Mouse (Mus musculus): ENCODE results near the gene Ppp1r2. TPM values are rescaled to one million over a fixed set of nuclear protein-coding genes. Genes with fewer than 3 reads are reported as not detected.

Gene Ppp1r2
- polyA plus RNA-seq, 1 experiment from 2014 or later, result 208 TPM

DNA sequence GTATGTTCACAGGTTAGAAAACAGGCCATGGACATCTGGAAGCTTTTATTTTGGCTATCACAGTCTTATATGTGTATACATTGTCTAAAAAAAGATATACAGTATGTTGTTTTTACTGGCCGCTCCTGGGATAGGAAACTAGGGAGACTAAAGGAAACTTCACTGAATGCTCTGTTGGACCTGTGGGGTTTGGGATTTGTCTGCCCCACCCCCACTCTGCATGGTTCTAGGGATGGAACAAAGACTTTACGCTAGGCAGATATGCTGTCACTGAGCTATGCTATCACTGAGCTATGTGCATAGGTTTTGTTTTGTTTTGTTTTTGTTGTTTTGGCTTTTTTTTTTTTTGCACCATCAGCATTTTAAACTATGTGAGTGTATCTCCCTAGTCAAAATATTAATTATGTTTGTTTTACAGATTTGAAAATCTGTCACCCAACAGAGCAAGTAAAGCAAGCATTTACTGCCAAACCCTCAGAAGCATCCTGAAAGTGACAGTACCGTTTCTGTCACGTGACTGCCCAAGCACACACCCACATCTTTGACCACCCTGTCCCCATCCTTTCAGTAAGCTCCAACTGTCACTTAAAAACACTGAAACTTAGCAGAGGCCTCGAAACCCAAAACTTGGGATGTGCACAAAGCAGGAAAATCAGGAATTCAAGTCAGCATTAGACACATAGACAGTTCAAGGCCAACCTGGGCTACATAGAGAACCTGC lies 30.3 kb upstream of the Ppp1r2 start:
- Histone ChIP-seq H3K27me3 (no peaks in the 10 kb centered on the region), H3K4me1 (replicated peaks) (peaks cover 15% of the 10 kb centered on the region), H3K4me3 (no peak overlapping the region), H3K27ac (replicated peaks) (no peak overlapping the region), H3K9ac (no peak overlapping the region), H3K9me3 (no peaks in the 10 kb centered on the region), H3K4me2 (no peak overlapping the region), H3K36me3 (no peaks in the 10 kb centered on the region)
- WGBS, result 75% methylated on average over 5 of the region's 5 CpGs
- no peak for ATAC-seq (ENCODE audit: low read depth)

DNA sequence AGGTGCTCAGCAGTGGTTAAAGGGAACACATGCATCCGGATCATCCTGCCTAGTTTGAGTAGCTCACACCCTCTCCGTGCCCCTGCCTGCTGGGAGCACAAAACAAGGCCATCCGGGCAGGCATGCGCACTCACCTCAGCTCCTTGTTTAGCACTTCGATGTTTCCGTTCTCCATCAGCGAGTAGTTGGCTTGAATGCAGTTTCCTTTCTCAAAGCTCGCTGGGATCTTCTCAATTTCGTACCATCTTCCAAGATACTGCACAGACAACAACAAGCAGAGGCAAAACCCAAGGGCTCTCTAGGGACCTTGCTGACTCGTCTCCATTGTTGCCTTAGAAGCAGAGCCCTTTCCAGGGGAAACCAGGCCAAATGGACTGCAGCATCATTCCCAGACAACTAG lies 28.2 kb upstream of the Ppp1r2 start:
- no peaks in the 10 kb centered on the region for H3K36me3 ChIP-seq
- peak overlapping the region; percentile 28; the same call in 1 of the 2 replicates for H3K27ac ChIP-seq (replicated peaks)
- no peaks in the 10 kb centered on the region for H3K27me3 ChIP-seq
- H3K4me2 ChIP-seq, result no peak overlapping the region
- peaks cover 33% of the 10 kb centered on the region for H3K4me1 ChIP-seq (replicated peaks)
- no peak overlapping the region for H3K4me3 ChIP-seq
- no peak overlapping the region for H3K9ac ChIP-seq
- WGBS, result 63% methylated on average over 10 of the region's 10 CpGs
- H3K9me3 ChIP-seq, result no peaks in the 10 kb centered on the region
- no peak for ATAC-seq (ENCODE audit: low read depth)

DNA sequence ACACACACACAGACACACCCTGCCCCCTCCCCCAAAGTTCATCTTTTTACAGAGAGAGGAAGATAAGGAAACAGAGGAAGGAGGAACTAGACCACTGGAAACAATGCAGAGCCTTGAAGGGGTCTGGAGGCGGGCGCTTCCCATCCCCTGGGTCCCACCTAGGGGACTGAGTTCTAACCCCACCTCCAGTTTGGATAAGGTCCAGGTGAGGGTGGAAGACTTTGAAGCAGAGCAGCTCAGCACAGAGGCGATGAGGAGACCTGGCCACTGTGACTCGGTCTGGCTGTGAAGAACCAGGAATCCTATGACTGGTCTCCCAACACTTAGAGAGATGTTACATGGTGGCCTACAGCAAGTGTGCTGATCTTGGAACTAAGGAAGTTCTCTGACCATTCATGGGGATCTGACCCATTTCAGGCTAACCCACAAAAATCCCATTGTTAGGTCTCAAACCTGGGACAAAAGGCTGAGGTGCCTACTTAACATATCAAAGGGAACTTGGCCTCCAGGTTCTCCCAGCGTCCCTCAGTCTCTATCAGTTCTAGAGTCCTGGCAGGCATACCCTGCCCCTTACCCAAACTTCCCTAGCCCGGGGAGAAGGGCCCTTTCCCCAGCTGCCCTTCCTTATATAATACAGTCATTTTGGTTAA lies 25.9 kb upstream of the Ppp1r2 start:
- Histone ChIP-seq H3K27ac (replicated peaks) (0 out of 2 replicates have a peak overlapping the region, but pooled peaks have one; percentile 18), H3K4me1 (replicated peaks) (peaks cover 33% of the 10 kb centered on the region), H3K36me3 (no peaks in the 10 kb centered on the region), H3K9ac (no peak overlapping the region), H3K27me3 (no peaks in the 10 kb centered on the region), H3K4me2 (no peak overlapping the region), H3K4me3 (no peak overlapping the region), H3K9me3 (no peaks in the 10 kb centered on the region)
- ATAC-seq (ENCODE audit: low read depth), result no peak
- 74% methylated on average over 6 of the region's 6 CpGs for WGBS

DNA sequence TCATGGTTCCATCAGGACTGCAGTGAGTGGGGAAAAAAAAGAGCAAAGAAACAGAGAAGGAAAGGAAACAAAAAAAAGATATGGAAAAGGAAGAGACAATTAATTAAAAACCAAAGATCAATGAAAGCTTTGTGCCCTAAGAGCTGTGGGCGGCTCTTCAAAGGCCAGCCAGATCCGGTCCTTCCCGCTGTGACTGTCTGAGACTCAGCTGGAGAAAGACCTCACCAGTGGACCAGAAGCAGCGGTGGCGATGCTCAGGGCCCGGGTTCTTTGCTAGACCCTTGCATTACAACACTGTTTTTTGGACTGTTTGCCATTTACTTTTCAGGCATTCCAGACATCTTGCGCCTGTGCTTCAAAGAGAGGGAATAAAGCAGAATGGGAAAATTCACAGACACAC lies 25.4 kb upstream of the Ppp1r2 start:
- H3K9ac ChIP-seq, result no peak overlapping the region
- no peaks in the 10 kb centered on the region for H3K9me3 ChIP-seq
- peak overlapping the region; percentile 29; the same call in 1 of the 2 replicates for H3K27ac ChIP-seq (replicated peaks)
- H3K4me3 ChIP-seq, result no peak overlapping the region
- H3K4me2 ChIP-seq, result no peak overlapping the region
- peaks cover 33% of the 10 kb centered on the region for H3K4me1 ChIP-seq (replicated peaks)
- no peak for ATAC-seq (ENCODE audit: low read depth)
- H3K27me3 ChIP-seq, result no peaks in the 10 kb centered on the region
- WGBS, result 26% methylated on average over 7 of the region's 7 CpGs
- H3K36me3 ChIP-seq, result no peaks in the 10 kb centered on the region

- H3K36me3 ChIP-seq, result no peaks in the 10 kb centered on the region
- no peak overlapping the region for H3K4me3 ChIP-seq
- H3K27ac ChIP-seq (replicated peaks), result peak overlapping the region; percentile 29
- no peaks in the 10 kb centered on the region for H3K9me3 ChIP-seq
- 25% methylated on average over 3 of the region's 3 CpGs for WGBS
- H3K4me2 ChIP-seq, result no peak overlapping the region
- H3K9ac ChIP-seq, result no peak overlapping the region
- H3K4me1 ChIP-seq (replicated peaks), result peaks cover 33% of the 10 kb centered on the region
- no peak; the same call in 1 of the 2 replicates for ATAC-seq (ENCODE audit: low read depth)
- no peaks in the 10 kb centered on the region for H3K27me3 ChIP-seq
Observed at GRCm38 (mm10) chr16:31299960-31300353, 24.9 kb upstream of the Ppp1r2 start.

DNA sequence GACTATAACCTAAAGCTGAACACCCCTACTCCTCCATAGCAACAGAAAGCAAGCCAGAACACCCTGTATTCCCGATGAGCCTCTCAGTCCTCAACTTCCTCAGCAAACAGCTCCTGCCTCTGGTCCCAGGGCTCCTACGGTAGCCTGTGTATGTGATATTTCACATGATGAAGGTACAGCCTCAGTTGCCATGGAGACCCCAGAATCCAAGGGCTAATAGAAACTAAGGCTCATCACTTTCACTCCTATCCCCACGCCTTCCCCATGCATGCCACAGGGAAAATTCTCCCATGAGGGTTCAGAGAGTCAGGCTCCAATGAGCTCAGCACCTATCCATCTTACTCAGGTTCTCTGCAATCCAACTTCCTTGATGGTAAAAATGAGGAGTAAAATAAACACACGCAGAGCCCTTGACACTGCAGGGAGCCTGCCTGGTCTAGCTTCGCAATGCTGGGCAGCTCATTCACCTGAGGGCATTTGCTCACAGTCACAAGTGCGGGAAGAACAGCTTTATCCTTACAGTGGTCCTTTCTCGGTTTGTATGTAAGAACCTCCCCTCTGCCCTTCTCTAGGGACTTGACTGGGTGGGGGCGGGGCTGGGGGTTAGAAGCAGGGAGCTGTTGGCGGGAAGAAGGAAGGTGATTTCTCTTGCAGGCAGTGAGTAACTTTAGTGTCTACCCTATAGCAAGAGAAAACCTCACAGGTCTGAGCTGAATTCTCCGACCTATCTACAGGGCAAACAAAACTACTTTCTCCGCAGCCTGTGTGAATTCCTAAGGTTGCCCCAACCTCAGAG lies 24.3 kb upstream of the Ppp1r2 start:
- Histone ChIP-seq H3K27ac (replicated peaks) (peak overlapping the region; percentile 29), H3K4me3 (no peak overlapping the region), H3K36me3 (no peaks in the 10 kb centered on the region), H3K27me3 (no peaks in the 10 kb centered on the region), H3K9ac (no peak overlapping the region), H3K4me1 (replicated peaks) (peaks cover 33% of the 10 kb centered on the region), H3K4me2 (no peak overlapping the region), H3K9me3 (no peaks in the 10 kb centered on the region)
- 0 out of 2 replicates have a peak, but pooled peaks have one; percentile 41 for ATAC-seq (ENCODE audit: low read depth)
- WGBS, result 40% methylated on average over 11 of the region's 11 CpGs

GRCm38 (mm10) chr16:31297113-31297512 lies 22.0 kb upstream of the Ppp1r2 start:
- H3K4me3 ChIP-seq, result no peak overlapping the region
- H3K27me3 ChIP-seq, result no peaks in the 10 kb centered on the region
- H3K36me3 ChIP-seq, result no peaks in the 10 kb centered on the region
- no peaks in the 10 kb centered on the region for H3K9me3 ChIP-seq
- no peak overlapping the region for H3K27ac ChIP-seq (replicated peaks)
- no peak for ATAC-seq (ENCODE audit: low read depth)
- peaks cover 26% of the 10 kb centered on the region for H3K4me1 ChIP-seq (replicated peaks)
- H3K9ac ChIP-seq, result no peak overlapping the region
- H3K4me2 ChIP-seq, result no peak overlapping the region
- 92% methylated on average over 7 of the region's 7 CpGs for WGBS

- WGBS, result 50% methylated on average over 4 of the region's 4 CpGs
- no peaks in the 10 kb centered on the region for H3K36me3 ChIP-seq
- H3K4me1 ChIP-seq (replicated peaks), result peaks cover 2% of the 10 kb centered on the region
- no peak for ATAC-seq (ENCODE audit: low read depth)
- no peak overlapping the region for H3K9ac ChIP-seq
- no peak overlapping the region for H3K4me3 ChIP-seq
- no peaks in the 10 kb centered on the region for H3K27me3 ChIP-seq
- H3K9me3 ChIP-seq, result no peaks in the 10 kb centered on the region
- H3K27ac ChIP-seq (replicated peaks), result no peak overlapping the region
- H3K4me2 ChIP-seq, result no peak overlapping the region
Observed at GRCm38 (mm10) chr16:31293761-31294160, 18.7 kb upstream of the Ppp1r2 start.

GRCm38 (mm10) chr16:31290751-31291365 lies 15.8 kb upstream of the Ppp1r2 start:
- H3K4me2 ChIP-seq, result no peak overlapping the region
- no peak overlapping the region for H3K27ac ChIP-seq (replicated peaks)
- no peak overlapping the region for H3K9ac ChIP-seq
- no peaks in the 10 kb centered on the region for H3K9me3 ChIP-seq
- no peaks in the 10 kb centered on the region for H3K36me3 ChIP-seq
- no peak overlapping the region for H3K4me3 ChIP-seq
- H3K27me3 ChIP-seq, result no peaks in the 10 kb centered on the region
- no peak for ATAC-seq (ENCODE audit: low read depth)
- 85% methylated on average over 7 of the region's 7 CpGs for WGBS
- no peaks in the 10 kb centered on the region for H3K4me1 ChIP-seq (replicated peaks)

DNA sequence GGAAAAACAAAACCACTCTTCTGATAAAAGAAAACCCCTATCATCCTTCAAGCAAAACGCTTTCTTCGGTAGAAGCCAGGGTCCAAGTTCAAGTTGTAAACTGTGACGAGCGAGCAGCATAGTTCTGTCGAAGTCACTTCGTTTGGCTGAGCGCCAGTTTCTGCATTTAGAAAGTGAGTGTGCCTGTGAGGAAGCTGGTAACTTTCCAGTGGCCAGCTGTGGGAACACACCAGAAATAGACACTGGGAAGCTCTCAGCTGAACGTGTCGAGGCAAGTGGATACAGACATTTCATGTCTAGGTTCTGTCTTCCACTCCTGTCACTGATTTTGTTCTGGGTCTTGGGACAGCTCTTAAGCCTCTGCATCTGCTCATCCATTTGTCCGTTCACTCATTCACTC lies 15.2 kb upstream of the Ppp1r2 start:
- Histone ChIP-seq H3K27ac (replicated peaks) (no peak overlapping the region), H3K9ac (no peak overlapping the region), H3K27me3 (no peaks in the 10 kb centered on the region), H3K36me3 (no peaks in the 10 kb centered on the region), H3K4me1 (replicated peaks) (no peaks in the 10 kb centered on the region), H3K4me3 (no peak overlapping the region), H3K4me2 (no peak overlapping the region), H3K9me3 (no peaks in the 10 kb centered on the region)
- no peak for ATAC-seq (ENCODE audit: low read depth)
- 66% methylated on average over 10 of the region's 10 CpGs for WGBS

DNA sequence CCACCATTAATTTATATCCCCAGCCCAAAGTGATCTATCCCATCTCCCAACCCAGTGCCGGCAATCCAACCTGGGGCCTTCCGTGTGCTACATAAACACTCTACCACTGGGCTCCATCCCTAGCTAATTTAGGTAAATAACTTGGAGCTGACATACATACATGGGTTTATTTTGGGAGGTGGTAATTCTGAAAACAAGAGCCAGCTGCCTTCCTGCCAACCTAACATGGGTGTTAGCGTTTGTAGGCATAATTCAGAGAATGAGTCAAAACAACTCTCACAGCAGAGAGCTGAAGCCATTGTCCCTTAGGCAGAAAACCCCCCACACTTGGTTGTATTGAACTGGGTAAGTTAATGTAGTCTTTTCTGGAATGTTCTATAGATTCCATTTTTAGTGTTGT lies 12.6 kb upstream of the Ppp1r2 start:
- no peaks in the 10 kb centered on the region for H3K36me3 ChIP-seq
- no peak overlapping the region for H3K4me2 ChIP-seq
- H3K9ac ChIP-seq, result no peak overlapping the region
- ATAC-seq (ENCODE audit: low read depth), result no peak
- no peaks in the 10 kb centered on the region for H3K27me3 ChIP-seq
- no peaks in the 10 kb centered on the region for H3K4me1 ChIP-seq (replicated peaks)
- no peak overlapping the region for H3K27ac ChIP-seq (replicated peaks)
- whole genome bisulfite sequencing, result 90% methylated on average over 3 of the region's 3 CpGs
- no peaks in the 10 kb centered on the region for H3K9me3 ChIP-seq
- H3K4me3 ChIP-seq, result no peak overlapping the region

Measured in neural tube, embryonic 13.5 days (tissue).